Mouse (Mus musculus): ENCODE measurements around the gene Disc1. TPM values are rescaled to one million over a fixed set of nuclear protein-coding genes. Genes with fewer than 3 reads are reported as not detected.

Disc1 gene
- 1.9 and 3.3 TPM in 2 replicates for polyA plus RNA-seq (2015; fragmentation: Nextera tagmentation; extraction: Ambion mirVana)

DNA sequence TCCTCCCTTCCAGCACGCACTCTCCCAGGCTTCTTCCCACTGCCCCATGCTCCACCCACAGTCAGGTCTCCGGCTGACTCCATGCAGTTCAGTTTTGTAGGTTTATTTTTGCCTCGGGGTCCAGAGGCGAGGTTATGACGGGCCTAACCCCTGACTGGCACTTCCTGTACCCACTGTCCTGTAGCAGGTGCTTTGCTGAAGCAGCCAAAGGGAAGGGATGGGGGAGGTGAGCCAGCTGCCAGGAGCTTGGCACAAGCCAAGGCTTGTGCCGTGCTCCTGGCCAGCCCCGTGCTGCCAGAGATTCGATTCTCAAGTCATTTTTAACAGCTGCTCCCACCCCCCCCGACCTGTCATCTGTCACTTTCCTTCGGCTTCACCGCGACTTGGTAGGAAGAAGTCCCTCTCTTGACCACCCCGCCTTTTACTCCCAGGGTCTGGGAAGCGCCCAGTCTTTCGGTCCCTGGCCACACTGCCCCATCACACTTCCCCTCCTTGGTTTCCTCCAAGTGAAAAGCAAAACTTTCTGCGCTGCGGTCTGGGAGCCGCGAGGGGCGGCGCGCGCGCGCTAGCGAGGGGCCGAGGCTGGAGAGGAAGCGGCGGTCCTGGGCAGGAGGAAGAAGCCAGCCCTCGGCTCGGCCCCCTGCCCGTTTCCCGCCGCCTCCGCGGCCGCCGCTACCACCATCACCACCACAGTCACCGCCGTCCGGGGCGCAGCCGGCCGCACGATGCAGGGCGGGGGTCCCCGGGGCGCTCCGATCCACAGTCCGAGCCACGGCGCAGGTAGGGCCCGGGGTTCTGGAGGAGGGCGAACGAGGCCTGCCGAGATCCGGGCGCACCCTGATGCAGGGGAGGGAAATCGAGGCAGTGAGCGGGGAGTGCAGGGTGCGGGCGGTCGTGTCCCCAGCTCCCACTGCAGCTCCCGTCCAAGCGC lies at the start of gene Disc1:
Gene Disc1, plus strand, starts transcription at position 691 of the 931 bp plus-strand sequence.
- H3K9ac ChIP-seq, result peak within 1 kb of the TSS; percentile 84
- WGBS, result 1% methylated on average over 63 of the region's 65 CpGs
- peaks cover 26% of the 10 kb centered on the region for H3K27me3 ChIP-seq
- H3K36me3 ChIP-seq, result no peaks in the 10 kb centered on the region
- no peaks in the 10 kb centered on the region for H3K9me3 ChIP-seq (replicated peaks)
- peak within 1 kb of the TSS; percentile 73 for H3K27ac ChIP-seq (replicated peaks)
- peaks cover 7% of the 10 kb centered on the region for H3K4me1 ChIP-seq
- H3K4me2 ChIP-seq (replicated peaks), result peak within 1 kb of the TSS; percentile 97
- ATAC-seq (ENCODE audit: insufficient number of reproducible peaks, low FRiP score, low TSS enrichment, low read depth), result peak; percentile 56; the same call in 1 of the 2 replicates
- peak within 1 kb of the TSS; percentile 74 for H3K4me3 ChIP-seq (replicated peaks)

DNA sequence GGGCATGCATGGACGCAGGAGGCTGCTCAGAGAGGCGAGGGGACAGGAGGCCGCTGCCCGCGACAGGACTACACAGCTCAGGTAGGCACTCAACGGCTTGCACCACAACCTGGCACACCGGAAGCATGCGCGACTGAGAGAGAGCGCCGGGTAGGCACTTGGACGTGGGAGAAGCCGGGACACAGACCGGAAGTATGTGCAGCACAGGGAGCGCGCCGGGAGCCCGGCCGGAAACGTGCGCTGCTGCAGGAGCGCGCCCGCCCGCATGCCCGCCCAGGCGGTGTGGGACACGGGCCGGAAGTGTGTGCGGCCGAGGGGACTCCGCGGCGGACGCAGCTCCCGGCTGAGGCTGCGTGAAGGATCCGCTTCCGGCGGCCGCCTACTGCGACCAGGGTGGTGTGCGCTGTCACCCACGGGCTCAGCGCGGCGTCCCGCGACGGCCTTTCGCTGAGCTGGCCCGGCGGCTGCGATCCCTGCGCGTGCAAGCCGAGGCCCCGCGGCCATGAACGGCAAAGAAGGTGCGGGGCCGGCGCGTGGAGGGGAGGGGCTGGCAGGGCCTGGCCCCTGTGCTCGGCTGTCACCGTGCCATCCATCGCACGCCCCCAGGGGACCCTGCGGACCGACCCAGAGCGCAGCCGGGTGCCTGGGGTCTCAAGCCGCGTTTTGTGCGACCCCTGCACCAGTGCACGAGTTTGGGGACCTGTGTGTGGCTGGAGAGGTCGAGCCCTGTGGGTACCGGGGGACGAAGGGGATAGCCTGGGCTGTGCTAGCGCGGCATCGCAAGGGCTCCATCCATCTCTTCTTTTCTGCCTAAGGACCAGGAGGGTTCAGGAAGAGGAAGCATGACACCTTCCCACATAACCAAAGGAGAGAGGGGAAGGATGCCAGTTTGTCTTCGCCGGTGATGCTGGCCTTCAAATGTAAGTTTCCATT lies 41.0 kb upstream of the Disc1 start, which contains the start of gene Tsnax:
Gene Tsnax, plus strand, starts transcription at position 303 of the 933 bp plus-strand sequence.
- no peaks in the 10 kb centered on the region for H3K27me3 ChIP-seq
- peak within 1 kb of the TSS; percentile 81 for H3K4me2 ChIP-seq (replicated peaks)
- H3K9ac ChIP-seq, result peak within 1 kb of the TSS; percentile 96
- peak within 1 kb of the TSS; percentile 99 for H3K4me3 ChIP-seq (replicated peaks)
- peaks cover 23% of the 10 kb centered on the region for H3K36me3 ChIP-seq
- 3% methylated on average over 77 of the region's 84 CpGs for WGBS
- H3K9me3 ChIP-seq (replicated peaks), result 0 out of 2 replicates have a peak, but pooled peaks cover 3% of the 10 kb centered on the region
- H3K4me1 ChIP-seq, result peaks cover 9% of the 10 kb centered on the region; the same call in 1 of the 2 replicates
- ATAC-seq (ENCODE audit: insufficient number of reproducible peaks, low FRiP score, low TSS enrichment, low read depth), result peak; percentile 95
- peak within 1 kb of the TSS; percentile 91 for H3K27ac ChIP-seq (replicated peaks)

DNA sequence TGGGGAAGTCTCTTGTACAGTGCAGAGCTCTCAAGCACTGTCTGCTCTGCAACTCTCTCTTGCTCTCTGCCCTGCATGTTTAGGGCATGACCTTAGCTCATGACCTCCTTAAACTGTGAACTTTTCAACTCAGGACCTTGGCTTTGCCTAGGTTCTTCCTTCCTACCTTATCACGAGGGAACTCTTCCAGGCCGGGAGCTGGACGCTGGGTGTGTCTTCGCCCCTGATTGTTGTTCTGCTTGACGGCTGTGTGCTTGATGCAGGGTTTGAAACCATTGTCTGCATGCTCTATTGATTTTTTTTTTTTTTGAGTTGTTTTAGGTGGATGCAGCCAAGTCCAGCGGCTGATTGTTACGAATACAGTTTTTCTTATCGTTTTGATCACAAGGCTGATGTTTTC lies 29.9 kb upstream of the Disc1 start:
- no peak overlapping the region for H3K9ac ChIP-seq
- no peak for ATAC-seq (ENCODE audit: insufficient number of reproducible peaks, low FRiP score, low TSS enrichment, low read depth)
- H3K27me3 ChIP-seq, result no peaks in the 10 kb centered on the region
- no peak overlapping the region for H3K27ac ChIP-seq (replicated peaks)
- no peak overlapping the region for H3K4me2 ChIP-seq (replicated peaks)
- H3K36me3 ChIP-seq, result peaks cover 60% of the 10 kb centered on the region
- H3K9me3 ChIP-seq (replicated peaks), result no peaks in the 10 kb centered on the region
- H3K4me3 ChIP-seq (replicated peaks), result no peak overlapping the region
- 0 out of 2 replicates have a peak, but pooled peaks cover 8% of the 10 kb centered on the region for H3K4me1 ChIP-seq
- 90% methylated on average over 8 of the region's 8 CpGs for WGBS

DNA sequence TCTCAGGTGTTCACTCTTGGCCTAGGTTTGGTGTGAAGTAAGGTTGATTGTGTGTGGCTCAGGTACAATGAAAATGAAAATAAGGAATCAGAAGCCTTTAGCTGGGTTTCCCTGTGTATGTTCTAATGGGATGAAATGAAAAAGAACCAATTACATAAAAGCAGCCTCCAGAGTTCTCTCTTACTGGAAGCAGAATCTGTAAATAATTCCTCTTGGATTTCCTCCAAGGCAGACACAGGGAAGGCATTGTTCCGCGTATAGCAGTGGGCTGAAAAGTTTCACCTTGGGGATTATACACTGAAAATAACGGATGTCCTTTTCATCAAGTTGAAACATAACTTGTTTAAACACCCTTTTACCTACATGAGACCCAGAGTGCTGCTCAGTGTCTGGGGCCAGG lies 26.8 kb upstream of the Disc1 start:
- Histone ChIP-seq H3K4me1 (0 out of 2 replicates have a peak, but pooled peaks cover 8% of the 10 kb centered on the region), H3K4me3 (replicated peaks) (no peak overlapping the region)

DNA sequence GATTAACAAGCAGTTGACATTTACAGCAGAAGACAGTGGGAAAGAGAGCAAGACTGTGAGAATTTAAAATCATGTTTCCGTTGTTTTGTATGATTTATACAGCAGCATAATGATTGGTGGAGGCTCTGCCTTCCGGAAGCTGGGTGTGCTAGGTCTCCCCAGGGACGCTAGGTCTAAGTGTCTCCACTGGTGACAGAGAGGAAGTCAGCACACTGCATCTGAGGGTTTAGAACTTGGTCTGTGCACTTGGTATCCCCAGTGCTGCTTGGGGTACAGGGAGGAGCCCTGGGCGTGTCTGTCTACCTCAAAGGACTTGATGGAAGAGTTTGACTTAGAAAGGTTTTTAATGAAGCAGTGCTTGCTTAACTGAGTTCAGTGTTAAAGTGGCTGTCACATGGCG lies 25.2 kb upstream of the Disc1 start:
- Histone ChIP-seq H3K4me3 (replicated peaks) (no peak overlapping the region), H3K4me2 (replicated peaks) (no peak overlapping the region), H3K27me3 (no peaks in the 10 kb centered on the region), H3K27ac (replicated peaks) (no peak overlapping the region), H3K36me3 (peaks cover 94% of the 10 kb centered on the region), H3K9ac (no peak overlapping the region), H3K4me1 (0 out of 2 replicates have a peak, but pooled peaks cover 8% of the 10 kb centered on the region), H3K9me3 (replicated peaks) (no peaks in the 10 kb centered on the region)
- ATAC-seq (ENCODE audit: insufficient number of reproducible peaks, low FRiP score, low TSS enrichment, low read depth), result no peak
- WGBS, result 95% methylated on average over 5 of the region's 5 CpGs

More for the DNA sequence above, 26.8 kb upstream of the Disc1 start:
- ATAC-seq (ENCODE audit: insufficient number of reproducible peaks, low FRiP score, low TSS enrichment, low read depth), result peak; percentile 29; the same call in 1 of the 2 replicates
- Histone ChIP-seq H3K9me3 (replicated peaks) (no peaks in the 10 kb centered on the region), H3K27me3 (no peaks in the 10 kb centered on the region), H3K27ac (replicated peaks) (0 out of 2 replicates have a peak overlapping the region, but pooled peaks have one; percentile 12), H3K9ac (no peak overlapping the region), H3K36me3 (peaks cover 80% of the 10 kb centered on the region), H3K4me2 (replicated peaks) (no peak overlapping the region)
- WGBS, result 47% methylated on average over 3 of the region's 3 CpGs

DNA sequence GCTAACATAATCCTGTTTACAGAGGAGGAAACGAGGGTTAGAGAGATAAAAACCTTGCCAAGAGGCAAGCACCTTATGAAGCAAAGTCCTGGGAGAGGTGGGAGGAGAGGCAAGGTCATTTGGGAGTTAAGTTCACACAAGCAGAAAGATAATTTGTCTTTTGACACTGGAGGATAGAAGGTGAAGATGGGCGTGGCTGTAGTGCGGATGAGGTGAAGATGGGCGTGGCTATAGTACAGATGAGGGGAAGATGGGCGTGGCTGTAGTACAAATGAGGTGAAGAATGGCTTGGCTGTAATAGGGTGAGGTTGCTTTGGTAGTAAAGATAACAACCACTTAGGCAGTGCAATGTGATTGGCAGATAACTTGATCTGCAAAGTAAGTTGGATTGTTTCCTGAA lies 22.7 kb upstream of the Disc1 start:
- H3K27ac ChIP-seq (replicated peaks), result no peak overlapping the region
- H3K4me1 ChIP-seq, result 0 out of 2 replicates have a peak, but pooled peaks cover 8% of the 10 kb centered on the region
- H3K4me2 ChIP-seq (replicated peaks), result no peak overlapping the region
- no peak for ATAC-seq (ENCODE audit: insufficient number of reproducible peaks, low FRiP score, low TSS enrichment, low read depth)
- H3K27me3 ChIP-seq, result no peaks in the 10 kb centered on the region
- H3K4me3 ChIP-seq (replicated peaks), result no peak overlapping the region
- no peaks in the 10 kb centered on the region for H3K9me3 ChIP-seq (replicated peaks)
- WGBS, result 85% methylated on average over 5 of the region's 5 CpGs
- peaks cover 73% of the 10 kb centered on the region for H3K36me3 ChIP-seq
- H3K9ac ChIP-seq, result no peak overlapping the region

DNA sequence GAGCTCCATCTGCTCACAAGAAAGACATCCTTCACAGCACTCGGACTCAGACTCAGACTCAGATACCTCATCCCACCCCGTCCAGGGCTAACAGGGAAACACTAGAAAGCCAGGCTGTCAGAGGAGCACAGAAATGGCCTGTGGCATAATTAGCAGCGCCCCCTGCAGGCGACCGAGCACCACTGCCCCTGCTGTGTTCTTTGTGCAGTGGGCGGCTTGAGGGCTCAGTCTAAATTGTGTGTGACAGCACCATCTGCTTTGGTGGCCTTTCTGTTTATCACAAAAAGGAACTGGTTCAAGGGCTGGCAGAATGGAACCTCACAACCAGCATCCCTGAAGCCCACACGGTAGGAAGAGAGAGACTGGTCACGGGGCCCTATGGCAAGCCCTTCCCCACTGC lies 19.3 kb upstream of the Disc1 start:
- no peak overlapping the region for H3K4me3 ChIP-seq (replicated peaks)
- 32% methylated on average over 8 of the region's 8 CpGs for WGBS
- H3K4me1 ChIP-seq, result no peaks in the 10 kb centered on the region
- no peaks in the 10 kb centered on the region for H3K27me3 ChIP-seq
- ATAC-seq (ENCODE audit: insufficient number of reproducible peaks, low FRiP score, low TSS enrichment, low read depth), result no peak
- H3K36me3 ChIP-seq, result peaks cover 56% of the 10 kb centered on the region
- no peak overlapping the region for H3K27ac ChIP-seq (replicated peaks)
- no peak overlapping the region for H3K4me2 ChIP-seq (replicated peaks)
- no peaks in the 10 kb centered on the region for H3K9me3 ChIP-seq (replicated peaks)
- H3K9ac ChIP-seq, result no peak overlapping the region

DNA sequence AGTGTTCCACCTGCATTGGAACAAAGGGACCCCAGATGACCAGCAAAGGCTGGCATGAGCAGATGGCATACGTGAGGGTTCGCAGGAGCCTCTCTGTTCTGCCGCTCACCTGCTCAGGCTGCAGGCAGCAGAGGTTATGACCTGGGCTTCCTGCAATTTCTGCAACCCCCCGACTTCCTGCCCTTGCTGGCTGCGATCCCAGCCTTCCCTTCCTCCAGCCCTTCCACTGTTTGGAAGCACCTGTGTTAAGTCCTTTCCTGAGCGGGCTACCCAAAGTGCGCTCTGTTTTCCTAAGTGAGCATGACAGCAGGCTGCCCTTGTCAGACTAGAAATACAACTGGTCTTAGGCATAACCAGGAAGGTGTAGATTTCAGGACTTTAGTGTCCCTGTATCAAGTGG lies 16.9 kb upstream of the Disc1 start:
- WGBS, result 62% methylated on average over 7 of the region's 7 CpGs
- no peak overlapping the region for H3K27ac ChIP-seq (replicated peaks)
- no peaks in the 10 kb centered on the region for H3K9me3 ChIP-seq (replicated peaks)
- H3K9ac ChIP-seq, result no peak overlapping the region
- ATAC-seq (ENCODE audit: insufficient number of reproducible peaks, low FRiP score, low TSS enrichment, low read depth), result peak; percentile 22; the same call in 1 of the 2 replicates
- peaks cover 44% of the 10 kb centered on the region for H3K36me3 ChIP-seq
- H3K4me1 ChIP-seq, result peaks cover 14% of the 10 kb centered on the region; the same call in 1 of the 2 replicates
- no peak overlapping the region for H3K4me2 ChIP-seq (replicated peaks)
- no peaks in the 10 kb centered on the region for H3K27me3 ChIP-seq
- H3K4me3 ChIP-seq (replicated peaks), result no peak overlapping the region

DNA sequence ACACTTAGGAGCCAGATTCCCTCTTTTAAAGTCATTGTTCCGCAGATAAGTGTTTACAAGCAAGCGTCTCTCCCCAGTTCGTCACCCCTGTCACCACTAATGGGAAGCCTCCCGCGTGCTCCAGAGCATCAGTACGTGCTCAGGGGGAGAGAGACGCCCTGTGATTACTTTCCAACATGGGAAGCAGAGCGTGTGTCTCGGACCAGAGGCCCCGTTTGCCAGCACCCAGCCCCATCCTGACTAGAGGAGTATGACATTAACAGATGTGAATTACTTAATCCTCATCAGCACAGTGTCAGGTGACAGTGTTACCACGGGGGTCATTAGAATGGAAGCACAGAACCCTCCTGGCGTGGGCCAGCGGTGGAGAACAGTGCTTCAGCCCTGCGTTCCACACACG lies 15.3 kb upstream of the Disc1 start:
- WGBS, result 86% methylated on average over 15 of the region's 15 CpGs
- H3K4me2 ChIP-seq (replicated peaks), result no peak overlapping the region
- H3K27ac ChIP-seq (replicated peaks), result no peak overlapping the region
- H3K4me3 ChIP-seq (replicated peaks), result no peak overlapping the region
- no peak overlapping the region for H3K9ac ChIP-seq
- H3K27me3 ChIP-seq, result no peaks in the 10 kb centered on the region
- H3K36me3 ChIP-seq, result peaks cover 27% of the 10 kb centered on the region
- no peak for ATAC-seq (ENCODE audit: insufficient number of reproducible peaks, low FRiP score, low TSS enrichment, low read depth)
- no peaks in the 10 kb centered on the region for H3K9me3 ChIP-seq (replicated peaks)
- H3K4me1 ChIP-seq, result peaks cover 28% of the 10 kb centered on the region

DNA sequence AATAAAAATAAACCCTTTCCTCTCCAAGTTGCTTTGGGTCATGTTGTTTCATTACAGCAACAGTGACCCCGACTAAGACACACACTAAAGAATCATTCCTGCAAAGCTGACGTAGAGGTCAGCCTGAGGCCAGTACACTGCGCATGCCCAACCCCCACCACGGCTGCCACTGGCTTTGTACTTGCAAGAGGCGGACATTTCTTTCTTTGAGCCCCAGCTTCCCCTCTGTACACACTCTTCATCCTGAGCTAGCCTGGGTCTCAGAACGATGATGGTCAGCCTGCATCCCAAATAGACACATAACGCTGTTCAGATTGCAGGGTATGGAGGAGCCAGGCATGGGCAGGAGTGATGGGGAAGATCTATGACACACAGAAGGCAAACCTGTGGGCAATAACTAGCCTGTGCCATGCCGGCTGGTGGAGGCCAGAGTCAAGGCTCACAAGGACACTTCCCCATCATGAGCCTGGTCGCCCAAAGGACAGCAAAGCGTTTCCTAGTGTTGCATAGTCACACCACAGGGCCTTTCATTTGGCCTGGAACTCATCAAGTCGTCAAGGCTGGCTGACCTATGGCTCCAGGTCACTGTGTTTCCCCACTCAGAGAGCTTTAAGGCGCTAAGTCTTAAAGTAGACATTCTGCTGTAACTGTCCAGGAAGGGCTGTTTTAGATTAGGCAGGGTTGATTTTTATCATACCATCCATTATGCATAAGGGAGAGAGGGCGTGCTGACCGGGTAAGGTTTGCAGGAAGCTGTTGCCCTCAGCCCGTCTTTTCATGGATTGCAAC lies 13.2 kb upstream of the Disc1 start:
- WGBS, result 48% methylated on average over 15 of the region's 15 CpGs
- Histone ChIP-seq H3K36me3 (peaks cover 23% of the 10 kb centered on the region), H3K9ac (no peak overlapping the region), H3K4me2 (replicated peaks) (no peak overlapping the region), H3K27ac (replicated peaks) (peak overlapping the region; percentile 22; the same call in 1 of the 2 replicates), H3K4me3 (replicated peaks) (no peak overlapping the region), H3K4me1 (peaks cover 32% of the 10 kb centered on the region), H3K27me3 (no peaks in the 10 kb centered on the region), H3K9me3 (replicated peaks) (no peaks in the 10 kb centered on the region)
- ATAC-seq (ENCODE audit: insufficient number of reproducible peaks, low FRiP score, low TSS enrichment, low read depth), result no peak
